Mouse (Mus musculus) thymus, adult 2 months (tissue): ENCODE results near the gene Pramel7. TPM values are rescaled to one million over a fixed set of nuclear protein-coding genes. Genes with fewer than 3 reads are reported as not detected.

ENCODE experiments used
- DNase-seq: peaks from one replicate; pipeline ENCODE4 v3.0.0; 2021
- H3K27ac ChIP-seq: fragments of 200-500 bp; 2 replicates; pipeline ENCODE4 v1.5.1; 2012; ENCODE audit warnings: low read length, control low read depth; ENCODE audit not compliant: control insufficient read depth, insufficient read depth
- H3K27me3 ChIP-seq: fragments of 200-500 bp; 2 replicates; pipeline ENCODE4 v1.6.1; 2012; ENCODE audit warnings: mild to moderate bottlenecking, low read length, moderate library complexity, mixed read lengths; ENCODE audit not compliant: control insufficient read depth, insufficient read depth
- H3K36me3 ChIP-seq: fragments of 200-500 bp; 2 replicates; pipeline ENCODE4 v1.6.1; 2012; ENCODE audit warnings: mild to moderate bottlenecking, low read length, moderate library complexity; ENCODE audit not compliant: control insufficient read depth, insufficient read depth
- H3K4me1 ChIP-seq: fragments of 200-500 bp; replicated peaks from 2 replicates; pipeline ENCODE4 v1.6.1; 2012; ENCODE audit warnings: low read length; ENCODE audit not compliant: control insufficient read depth, insufficient read depth
- H3K4me3 ChIP-seq: fragments of 200-500 bp; 2 replicates; pipeline ENCODE4 v1.5.1; 2012; ENCODE audit warnings: mild to moderate bottlenecking, low read length, control low read depth, moderate library complexity; ENCODE audit not compliant: control insufficient read depth, insufficient read depth
- CTCF ChIP-seq: fragments of 200-500 bp; IDR thresholded peaks from 2 replicates; pipeline ENCODE4 v1.5.1; 2012; ENCODE audit warnings: mild to moderate bottlenecking, control low read depth, low read length, moderate library complexity, borderline replicate concordance; ENCODE audit not compliant: control insufficient read depth, poor library complexity, insufficient read depth; ENCODE audit errors: extremely low read depth
- POLR2A ChIP-seq: fragments of 200-500 bp; IDR thresholded peaks from 2 replicates; pipeline ENCODE4 v1.6.1; 2012; ENCODE audit warnings: mild to moderate bottlenecking, low read length, control low read depth, moderate library complexity; ENCODE audit not compliant: control insufficient read depth, poor library complexity, insufficient read depth; ENCODE audit errors: extremely low read depth
- WGBS: fragments of 180-500 bp; shearing (Covaris S2); methylation state at CpG from one replicate; pipeline ENCODE4 v1.1.7; 2018; 5-methylcytosine and 5-hydroxymethylcytosine counted together
- polyA plus RNA-seq: library from polyadenylated mRNA; depleted of rRNA; stranded (reverse); fragments of >200 nt; gene quantifications from 2 replicates; pipeline ENCODE4 v1.2.3, GENCODE M21; 2012

The Pramel7 gene
- polyA plus RNA-seq, 1 experiment: not detected

- no peaks in the 10 kb centered on the region for H3K4me1 ChIP-seq
- DNase-seq: no peak
- H3K36me3 ChIP-seq: no peaks in the 10 kb centered on the region
- no peak overlapping the region for H3K4me3 ChIP-seq
- no peak overlapping the region for H3K27ac ChIP-seq
- no peak for TF ChIP-seq POLR2A
- TF ChIP-seq CTCF: no peak
- no peaks in the 10 kb centered on the region for H3K27me3 ChIP-seq
- 77% methylated on average over 8 of the region's 8 CpGs for WGBS
Measured at GRCm38 (mm10) chr2:87515457-87516060, 18.7 kb upstream of the Pramel7 start.

DNA sequence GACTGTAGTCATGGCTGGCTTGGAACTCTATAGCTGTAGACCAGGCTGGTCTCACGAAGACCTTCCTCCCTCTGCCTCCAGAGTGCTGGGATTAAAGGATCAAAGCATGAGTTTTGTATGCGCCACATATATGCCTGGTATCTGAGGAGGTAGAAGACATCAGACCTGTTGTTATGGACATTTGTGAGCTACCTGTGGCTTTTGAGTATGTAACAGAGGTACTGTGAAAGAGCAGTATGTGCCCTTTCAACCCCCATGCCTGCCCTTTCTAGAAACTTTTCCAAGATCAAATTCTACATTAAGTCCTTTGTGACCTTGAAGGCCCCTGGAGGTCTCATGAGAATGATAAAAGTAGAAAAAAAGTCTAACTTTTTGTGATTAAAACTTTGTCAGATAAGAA lies 18.2 kb upstream of the Pramel7 start:
- no peak overlapping the region for H3K4me3 ChIP-seq
- no peaks in the 10 kb centered on the region for H3K36me3 ChIP-seq
- no peak for DNase-seq
- no peak overlapping the region for H3K27ac ChIP-seq
- 89% methylated on average over 2 of the region's 2 CpGs for WGBS
- H3K4me1 ChIP-seq: no peaks in the 10 kb centered on the region
- H3K27me3 ChIP-seq: no peaks in the 10 kb centered on the region
- TF ChIP-seq POLR2A (no peak), CTCF (no peak)

DNA sequence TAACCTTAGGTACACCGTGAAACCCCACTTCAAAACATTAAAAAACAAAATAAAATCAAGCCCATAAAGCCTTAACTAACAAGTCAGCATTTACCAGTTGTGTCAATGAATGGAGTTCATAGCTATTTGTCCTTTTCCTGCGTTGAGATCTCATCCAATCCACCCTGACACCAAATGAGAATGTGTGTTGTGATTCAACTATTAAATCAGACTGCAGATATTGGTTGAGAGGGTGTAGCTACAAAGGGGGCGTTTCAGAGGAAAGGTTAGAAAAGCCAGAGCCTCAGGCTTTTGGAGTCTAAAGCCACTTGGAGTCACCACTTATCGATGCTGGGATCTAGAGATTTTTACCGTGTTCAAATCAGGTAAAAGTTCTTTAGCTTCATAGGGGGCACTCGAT lies 9.4 kb upstream of the Pramel7 start, which contains the start of gene Pramel6:
Gene Pramel6, plus strand, starts transcription at position 301 of the 400 bp plus-strand sequence.
- H3K4me1 ChIP-seq: no peaks in the 10 kb centered on the region
- no peak within 1 kb of the TSS for H3K4me3 ChIP-seq
- TF ChIP-seq CTCF: no peak
- TF ChIP-seq POLR2A: no peak
- no peak within 1 kb of the TSS for H3K27ac ChIP-seq
- no peaks in the 10 kb centered on the region for H3K36me3 ChIP-seq
- no peak for DNase-seq
- WGBS: 90% methylated on average over 6 of the region's 6 CpGs
- H3K27me3 ChIP-seq: no peaks in the 10 kb centered on the region

DNA sequence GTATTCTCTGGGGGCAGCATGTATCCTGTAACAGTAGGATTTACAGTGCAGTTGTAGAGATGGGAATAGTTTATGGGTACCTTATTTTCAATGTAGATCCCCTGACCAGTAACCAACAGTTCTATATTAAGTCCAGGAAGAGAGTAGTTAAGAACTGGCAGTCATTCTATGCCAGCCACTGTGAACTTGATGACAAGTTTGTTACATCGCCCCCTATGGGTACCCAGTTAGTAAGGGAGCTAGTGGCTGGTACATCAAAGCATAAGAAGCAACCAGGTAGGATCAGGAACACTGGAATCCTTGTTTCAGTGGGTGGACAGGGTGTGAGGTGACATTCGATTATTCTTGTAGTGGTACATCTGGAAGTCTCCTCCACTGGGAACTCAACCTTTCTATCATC lies 14.6 kb downstream of the Pramel7 start:
- DNase-seq: no peak
- no peaks in the 10 kb centered on the region for H3K4me1 ChIP-seq
- H3K27ac ChIP-seq: no peak overlapping the region
- WGBS: 73% methylated on average over 2 of the region's 2 CpGs
- TF ChIP-seq POLR2A (no peak), CTCF (no peak)
- no peaks in the 10 kb centered on the region for H3K27me3 ChIP-seq
- no peak overlapping the region for H3K4me3 ChIP-seq
- H3K36me3 ChIP-seq: no peaks in the 10 kb centered on the region

DNA sequence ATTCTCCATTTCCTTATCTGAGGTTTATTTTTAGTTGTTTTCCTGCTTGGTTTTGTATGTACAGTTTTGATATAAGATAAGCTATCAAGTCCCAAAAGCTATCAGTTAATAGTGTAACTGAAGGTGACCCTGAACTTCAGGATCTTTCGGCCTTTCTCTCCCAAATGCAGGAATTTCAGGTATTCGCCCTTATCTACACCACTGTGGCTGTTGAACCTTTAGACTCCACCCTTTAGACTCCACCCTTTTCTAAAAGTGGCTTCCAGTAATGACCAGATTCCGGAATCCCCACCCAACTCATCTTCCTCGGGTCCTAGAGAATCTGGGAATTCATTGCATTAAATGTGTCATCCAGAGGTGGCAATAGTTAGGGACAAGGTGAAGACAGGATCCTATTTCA lies 15.7 kb downstream of the Pramel7 start:
- Histone ChIP-seq H3K4me3 (no peak overlapping the region), H3K27me3 (no peaks in the 10 kb centered on the region), H3K27ac (no peak overlapping the region), H3K36me3 (no peaks in the 10 kb centered on the region), H3K4me1 (no peaks in the 10 kb centered on the region)
- DNase-seq: no peak
- WGBS: 88% methylated on average over 4 of the region's 4 CpGs
- TF ChIP-seq POLR2A: no peak
- no peak for TF ChIP-seq CTCF

- DNase-seq: no peak
- H3K4me3 ChIP-seq: no peak overlapping the region
- H3K27me3 ChIP-seq: no peaks in the 10 kb centered on the region
- H3K4me1 ChIP-seq: no peaks in the 10 kb centered on the region
- no peaks in the 10 kb centered on the region for H3K36me3 ChIP-seq
- H3K27ac ChIP-seq: no peak overlapping the region
- TF ChIP-seq POLR2A: no peak
- no peak for TF ChIP-seq CTCF
Measured at GRCm38 (mm10) chr2:87480207-87480606, 16.7 kb downstream of the Pramel7 start.

GRCm38 (mm10) chr2:87461769-87462168 lies 35.1 kb downstream of the Pramel7 start:
- TF ChIP-seq CTCF (no peak), POLR2A (no peak)
- no peak overlapping the region for H3K4me3 ChIP-seq
- WGBS: 92% methylated on average over 4 of the region's 4 CpGs
- H3K27ac ChIP-seq: no peak overlapping the region
- no peaks in the 10 kb centered on the region for H3K27me3 ChIP-seq
- DNase-seq: no peak
- H3K4me1 ChIP-seq: no peaks in the 10 kb centered on the region
- H3K36me3 ChIP-seq: no peaks in the 10 kb centered on the region
